Mouse (Mus musculus): ENCODE results near the gene Pde2a.

Gene Pde2a

DNA sequence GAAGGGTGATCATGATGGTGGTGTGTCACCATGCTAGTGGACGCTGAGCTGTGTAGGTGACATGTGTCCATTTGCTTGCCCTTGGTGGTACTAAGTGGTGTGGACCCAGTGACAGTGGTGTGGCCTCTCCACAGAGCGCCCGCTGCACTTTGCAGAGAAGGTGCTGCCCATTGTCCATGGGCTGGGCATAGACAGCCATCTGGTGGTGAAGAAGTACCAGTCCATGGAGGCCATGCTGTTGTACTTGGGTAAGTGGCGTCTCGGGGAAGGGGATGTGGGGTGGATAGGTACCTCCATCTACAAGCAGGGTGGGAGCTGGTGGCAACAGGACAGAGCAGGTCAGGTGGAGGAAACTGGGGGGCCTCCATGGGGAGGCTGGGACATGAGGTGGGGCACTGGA lies 17.7 kb upstream of the Pde2a start:
- in situ Hi-C loops (cut with MboI) = no loop called here

DNA sequence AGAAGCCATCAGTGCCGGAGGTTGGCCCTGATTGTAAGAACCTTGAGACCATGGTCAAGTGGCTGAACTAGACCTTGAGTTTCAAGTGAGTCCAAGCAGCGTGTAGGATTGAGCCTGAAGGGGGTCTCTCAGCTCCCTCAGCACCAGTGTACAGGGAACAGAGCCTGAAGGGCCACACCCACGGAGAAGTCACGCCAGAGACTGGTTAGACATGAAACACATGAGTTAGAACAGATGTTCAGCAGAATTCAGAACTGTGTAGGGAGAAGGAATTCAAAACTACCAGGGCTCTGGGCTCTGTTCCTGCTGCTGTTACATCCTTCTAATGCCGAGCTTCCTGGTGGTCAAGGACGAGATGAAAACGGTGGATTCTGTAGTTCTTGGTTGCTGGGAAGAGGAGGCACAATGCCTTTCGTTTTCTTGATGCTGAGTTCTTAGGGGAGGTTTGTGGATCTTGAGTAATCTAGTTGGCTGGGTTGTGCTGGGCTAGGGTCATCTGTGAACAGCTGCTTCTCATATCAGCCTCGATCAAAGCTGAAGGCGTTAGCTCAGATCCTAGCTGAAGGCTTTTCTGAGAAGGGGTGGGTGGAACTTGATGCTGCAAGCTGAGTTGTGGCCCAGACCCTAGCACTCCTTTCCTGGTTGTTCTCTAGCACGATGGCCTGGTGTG lies 11.1 kb upstream of the Pde2a start, which contains the start of gene Gm45837:
Gm45837 (plus strand) TSS at position 620 of the 670 bp plus-strand sequence.
- in situ Hi-C loops (cut with MboI) = no loop called here

DNA sequence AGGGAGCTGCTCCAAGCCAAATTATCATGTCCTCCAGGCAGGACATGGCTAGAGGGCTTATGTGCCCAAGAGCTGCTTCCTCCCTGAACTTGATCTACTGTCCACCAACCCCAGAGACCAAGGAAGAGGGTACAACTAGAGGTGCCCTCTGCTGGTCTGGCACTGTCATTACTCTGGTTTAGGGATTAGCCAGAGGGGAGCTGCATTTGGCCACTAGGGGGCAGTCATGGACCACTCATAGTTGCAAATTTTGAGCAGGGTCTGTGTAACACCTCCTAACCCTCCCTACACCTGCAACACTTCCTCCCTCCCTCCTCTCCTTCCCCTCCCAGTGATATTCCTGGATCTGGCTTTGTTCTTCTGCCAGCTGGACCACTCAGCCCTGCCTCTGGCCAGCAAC lies 8.7 kb upstream of the Pde2a start:
- in situ Hi-C loops (cut with MboI) = no loop called here

DNA sequence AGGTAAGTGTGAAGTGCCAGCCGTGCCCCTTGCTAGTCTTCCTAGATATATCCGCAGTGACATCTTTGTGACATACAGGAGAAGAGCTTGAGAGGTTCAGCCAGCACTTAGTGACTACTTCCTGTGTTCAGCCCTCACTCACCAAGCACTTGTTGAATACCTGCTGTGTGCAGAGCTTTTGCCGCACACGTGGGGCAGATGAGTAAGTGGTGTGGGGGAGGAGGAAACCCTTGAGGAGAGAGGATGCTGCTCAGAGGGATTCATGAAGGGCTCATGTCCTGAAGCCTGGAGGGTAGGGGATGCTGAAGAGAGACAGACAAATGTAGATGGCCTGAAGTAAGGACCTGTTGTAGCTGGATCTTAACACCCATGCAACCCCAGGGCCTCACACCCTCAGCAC lies 7.3 kb upstream of the Pde2a start:
- in situ Hi-C loops (cut with MboI) = no loop called here

DNA sequence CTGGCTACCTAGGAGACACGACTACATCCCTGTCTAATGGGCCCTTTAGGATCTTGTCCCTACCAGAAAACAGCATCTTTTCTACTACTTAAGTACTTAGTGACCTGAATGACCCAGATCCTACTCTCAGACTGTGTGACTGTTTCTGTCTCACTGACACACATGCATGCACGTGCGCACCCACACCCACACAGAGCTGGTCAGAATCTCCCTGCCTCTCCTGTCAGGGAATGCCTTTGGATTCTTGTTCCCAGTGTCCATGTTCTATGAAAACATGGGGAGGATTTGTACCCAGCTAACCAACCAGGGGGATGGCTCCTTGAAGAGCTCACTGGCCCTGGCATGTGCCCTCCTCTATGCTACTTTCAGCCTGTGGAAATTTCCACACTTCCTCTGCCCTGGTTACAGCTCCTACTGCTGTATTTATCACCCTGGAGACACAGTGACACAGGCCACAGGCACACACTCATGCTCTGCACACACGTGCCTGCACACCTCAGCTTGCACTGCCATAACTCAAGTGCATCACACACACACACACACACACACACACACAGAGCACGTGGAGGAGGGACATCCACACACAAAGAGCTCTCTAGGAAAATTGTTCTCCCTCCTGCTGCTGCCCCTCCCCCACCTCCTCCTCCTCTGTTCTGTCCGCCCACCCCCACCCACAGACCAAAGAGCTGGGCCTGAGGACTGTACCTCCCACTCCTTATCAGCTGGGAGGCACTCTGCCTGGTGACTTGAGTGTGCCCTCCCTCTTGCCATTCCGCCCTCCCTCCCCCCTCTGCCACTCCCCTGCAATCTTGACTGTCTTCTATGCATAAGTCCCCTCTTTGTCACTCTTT lies 6.6 kb upstream of the Pde2a start:
- in situ Hi-C loops (cut with MboI) = no loop called here

DNA sequence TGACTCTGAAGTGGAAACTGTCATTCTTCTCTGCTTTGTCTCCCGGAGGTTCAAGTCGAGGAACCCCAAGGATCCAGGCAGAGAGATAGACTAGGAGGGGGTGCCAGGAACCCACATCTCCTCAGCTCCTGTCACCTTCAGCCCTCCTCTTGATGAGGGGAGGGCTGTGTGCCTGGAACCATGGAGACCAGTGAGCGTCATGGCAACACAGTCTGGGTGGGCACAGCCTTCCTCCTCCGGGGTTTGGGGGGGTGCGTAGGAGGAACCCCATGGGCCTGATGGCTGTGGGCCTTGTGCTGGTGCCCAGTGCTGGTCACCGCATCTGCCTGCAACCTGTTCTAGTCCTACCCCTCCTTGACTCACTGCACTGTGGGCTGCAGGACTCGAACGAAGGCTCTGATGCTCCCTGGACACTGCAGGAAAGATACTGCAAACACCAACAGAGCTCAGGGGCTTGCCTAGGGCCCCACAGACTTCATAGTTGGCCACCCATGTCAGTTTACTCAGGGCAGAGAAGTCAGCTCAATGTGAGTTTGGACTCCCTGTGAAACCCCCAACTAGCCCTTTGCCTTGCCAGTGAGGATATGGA lies 5.9 kb upstream of the Pde2a start:
- in situ Hi-C loops (cut with MboI) = no loop called here

DNA sequence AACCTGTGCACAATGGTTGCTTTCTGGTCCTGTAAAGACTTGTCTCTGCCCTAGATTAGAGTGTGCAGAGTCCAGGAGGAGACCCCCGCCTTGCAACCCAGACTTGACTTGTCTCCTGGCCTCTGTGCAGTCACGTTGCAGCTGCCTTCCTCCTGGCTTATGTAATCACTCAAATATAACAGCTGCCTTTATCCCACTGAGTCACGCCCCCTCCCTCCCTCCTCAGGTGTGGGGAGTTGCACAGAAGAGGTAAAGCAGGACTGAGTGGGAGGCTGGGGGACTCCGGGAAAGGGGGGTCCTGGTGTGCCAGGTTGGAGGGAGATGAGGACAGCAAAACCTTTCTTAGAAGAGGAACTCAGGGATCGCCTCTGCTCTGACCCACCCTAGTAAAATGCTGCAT lies 5.1 kb upstream of the Pde2a start:
- in situ Hi-C loops (cut with MboI) = no loop called here

DNA sequence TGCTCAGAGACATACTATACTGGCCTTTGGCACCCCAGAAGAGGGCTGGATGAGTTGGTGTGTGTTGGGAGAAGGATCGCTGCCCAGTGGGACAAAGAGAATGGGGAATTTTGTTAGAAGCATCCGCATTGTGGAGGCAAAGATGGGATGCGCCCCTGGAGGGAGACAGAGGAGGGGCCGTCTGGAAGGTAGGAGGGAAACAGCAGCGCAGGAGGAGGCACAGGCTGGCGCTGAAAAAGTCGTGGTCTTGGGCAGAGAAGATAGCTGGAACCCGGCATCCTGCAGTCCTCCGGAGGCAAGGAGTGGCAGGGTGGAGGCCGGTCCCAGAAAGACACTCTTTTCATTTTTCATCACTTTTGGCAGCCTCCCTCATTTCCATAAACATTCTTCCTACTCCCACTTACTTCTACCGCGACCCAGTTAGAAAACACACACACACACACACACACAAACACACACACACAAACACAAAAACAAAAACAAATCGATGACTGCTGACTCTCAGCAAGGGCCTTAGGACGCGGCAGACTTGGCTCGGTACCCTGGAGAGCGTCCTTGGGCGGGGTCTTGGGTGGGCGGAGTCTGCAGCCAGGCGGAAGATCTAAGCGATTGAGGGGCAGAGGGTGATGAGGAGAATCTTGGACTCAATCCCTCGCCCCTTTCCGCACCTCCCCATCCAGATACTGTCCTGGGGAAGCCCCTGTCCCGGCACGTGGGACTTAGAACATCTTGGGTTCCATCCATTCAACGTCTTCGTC lies 2.3 kb upstream of the Pde2a start:
- in situ Hi-C loops (cut with MboI) = no loop called here

DNA sequence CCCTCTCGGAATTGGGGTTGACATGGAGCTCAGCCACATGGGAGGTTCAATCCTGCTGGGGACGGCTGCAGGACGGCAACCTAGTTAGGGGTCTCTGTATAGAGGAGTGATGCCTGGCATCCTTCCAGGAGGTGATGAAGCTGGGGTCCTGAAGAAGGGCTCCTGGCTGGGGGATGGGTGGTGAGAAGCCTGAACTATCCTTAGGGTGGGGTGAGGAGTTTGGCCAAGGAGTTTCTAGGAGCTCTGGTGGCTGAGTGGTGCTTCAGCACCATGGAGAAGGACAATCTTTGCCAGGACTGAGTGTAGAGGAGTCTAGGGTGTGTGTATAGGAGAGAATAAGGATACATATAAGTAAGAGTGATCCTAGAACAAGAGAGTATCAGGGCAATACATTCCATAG lies 578 bp downstream of the Pde2a start:
- in situ Hi-C loops (cut with MboI) = no loop called here

DNA sequence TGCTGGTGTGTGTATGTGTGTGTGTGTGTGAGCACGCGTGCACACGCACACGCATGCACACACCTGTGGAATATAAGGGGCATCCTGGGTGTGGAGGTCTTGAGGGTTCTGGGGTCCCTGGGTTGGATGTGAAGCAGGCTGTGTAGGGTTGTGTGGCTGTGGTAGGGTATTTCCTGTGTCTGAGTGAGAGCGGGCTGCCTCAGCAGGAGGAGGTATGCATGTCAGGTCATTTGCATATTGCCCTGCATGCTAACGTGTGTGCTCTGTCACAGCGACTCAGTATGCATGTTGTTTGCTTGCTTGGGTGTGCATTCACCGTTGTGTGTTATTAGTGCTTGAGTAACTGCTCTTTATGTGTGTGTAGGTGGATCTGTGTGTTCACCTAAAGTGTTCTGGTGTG lies 1.2 kb downstream of the Pde2a start:
- in situ Hi-C loops (cut with MboI) = no loop called here

DNA sequence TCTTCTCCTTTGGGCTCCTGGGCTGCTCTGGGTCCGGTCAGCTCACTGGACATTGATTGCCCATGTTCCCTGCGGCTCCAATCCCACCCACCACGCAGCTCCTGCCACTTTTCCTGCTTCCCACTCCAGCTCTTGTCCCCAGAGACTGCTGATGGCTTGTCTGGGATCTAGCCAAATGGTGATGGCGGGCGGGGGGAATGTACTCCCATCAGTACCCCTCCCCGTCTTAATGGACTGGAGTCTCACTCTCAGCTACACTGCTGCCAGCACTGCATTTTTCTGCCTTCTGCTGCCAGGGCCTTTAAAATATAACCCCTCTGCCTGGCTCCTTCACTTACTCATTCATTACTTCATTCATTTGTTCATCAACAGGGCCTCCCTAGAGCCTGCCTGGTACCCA lies 2.5 kb downstream of the Pde2a start:
- in situ Hi-C loops (cut with MboI) = no loop called here

DNA sequence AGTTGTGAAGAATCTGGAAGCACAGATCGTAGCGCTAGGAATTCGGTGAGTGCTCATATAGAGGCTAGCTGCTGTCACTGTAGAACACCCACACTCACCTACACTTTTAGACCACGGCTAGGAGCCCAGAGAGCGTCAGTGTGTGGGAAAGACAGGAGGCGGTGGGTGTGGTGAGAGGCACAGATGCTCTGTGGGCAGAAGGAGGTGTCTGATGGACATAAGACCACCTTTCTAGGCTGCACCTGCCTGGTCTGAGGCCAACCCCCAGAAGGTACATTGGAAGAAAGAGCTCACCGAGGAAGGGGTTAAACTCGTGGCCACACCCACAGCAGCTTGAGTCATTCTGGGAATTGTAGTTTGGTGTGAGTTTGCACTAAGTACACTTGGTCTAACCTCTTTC lies 5.2 kb downstream of the Pde2a start:
- in situ Hi-C loops (cut with MboI) = no loop called here

DNA sequence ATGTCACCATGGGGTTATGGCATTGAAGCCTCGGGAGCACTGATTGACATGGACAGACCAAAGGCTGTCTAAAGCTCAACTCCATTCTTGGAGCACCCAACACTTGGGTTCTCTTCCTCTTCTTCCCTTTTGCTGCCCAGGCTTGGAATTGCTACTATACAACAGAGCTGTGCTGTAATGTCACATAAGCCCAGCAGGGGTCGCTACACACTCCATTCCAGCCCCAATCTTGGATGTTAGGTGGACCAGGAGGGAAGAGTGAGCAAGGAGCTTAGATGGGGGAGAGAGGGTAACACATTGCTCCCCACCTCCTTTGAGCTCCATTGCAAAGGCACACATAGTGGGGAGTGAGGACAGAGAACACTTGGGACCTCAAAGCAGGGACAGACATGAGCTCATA lies 6.2 kb downstream of the Pde2a start:
- in situ Hi-C loops (cut with MboI) = no loop called here

DNA sequence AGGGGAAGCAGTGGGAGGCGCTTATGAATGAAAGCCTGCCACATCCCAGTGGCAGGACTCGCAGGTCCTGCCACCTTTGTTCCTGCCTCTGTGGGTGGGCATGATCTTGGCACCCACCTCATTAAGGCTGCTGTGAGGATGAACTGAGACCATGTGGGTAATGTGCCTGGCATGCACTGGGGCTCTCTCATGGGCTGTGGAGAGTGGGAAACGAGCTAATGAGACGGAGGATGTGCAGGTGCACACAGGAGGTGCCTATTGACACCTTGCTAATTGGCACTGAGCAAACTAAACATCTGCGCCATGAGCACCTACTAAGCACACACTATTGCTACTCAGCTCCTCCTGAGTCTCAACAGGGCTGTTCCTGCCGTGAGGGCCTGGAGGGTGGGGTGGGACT lies 13.5 kb downstream of the Pde2a start:
- in situ Hi-C loops (cut with MboI) = no loop called here

DNA sequence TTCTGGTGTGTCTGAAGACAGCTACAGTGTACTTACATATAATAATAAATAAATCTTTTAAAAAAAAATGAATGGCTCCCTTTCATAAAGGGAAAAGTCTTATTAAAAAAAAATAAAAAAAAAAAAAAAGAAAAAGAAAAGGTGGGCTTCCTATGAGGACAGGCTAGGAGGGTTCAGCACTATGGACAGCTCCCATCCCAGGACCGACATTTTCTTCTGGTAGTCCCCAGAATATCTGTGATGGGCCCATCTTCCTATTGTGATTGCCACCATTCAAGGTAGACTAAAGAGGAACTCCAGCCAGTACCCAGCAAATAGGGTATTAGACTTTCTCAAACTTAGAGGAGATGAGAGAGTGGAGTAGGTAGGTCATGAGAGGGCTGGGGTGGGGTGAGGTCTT lies 16.4 kb downstream of the Pde2a start:
- in situ Hi-C loops (cut with MboI) = no loop called here

DNA sequence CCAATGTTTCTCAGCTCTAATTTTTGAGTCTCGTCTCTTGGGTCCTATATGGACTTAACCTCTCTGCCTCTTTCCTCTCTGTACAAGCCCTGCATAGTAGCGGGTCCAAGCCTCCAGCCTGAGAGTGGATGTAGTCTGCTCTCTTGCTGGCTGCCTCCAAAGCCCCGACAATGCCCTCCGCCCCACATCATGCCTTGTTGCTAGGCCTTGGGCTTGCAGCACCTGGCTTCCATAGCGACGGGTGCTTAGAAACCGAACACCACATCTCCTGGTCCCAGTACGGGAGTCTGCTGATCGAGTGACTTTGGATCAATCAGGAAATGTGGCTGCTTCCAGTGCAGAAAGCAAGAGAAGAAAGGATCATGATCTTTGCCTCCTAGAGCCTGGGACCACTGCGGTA lies 21.6 kb downstream of the Pde2a start:
- in situ Hi-C loops (cut with MboI) = no loop called here

DNA sequence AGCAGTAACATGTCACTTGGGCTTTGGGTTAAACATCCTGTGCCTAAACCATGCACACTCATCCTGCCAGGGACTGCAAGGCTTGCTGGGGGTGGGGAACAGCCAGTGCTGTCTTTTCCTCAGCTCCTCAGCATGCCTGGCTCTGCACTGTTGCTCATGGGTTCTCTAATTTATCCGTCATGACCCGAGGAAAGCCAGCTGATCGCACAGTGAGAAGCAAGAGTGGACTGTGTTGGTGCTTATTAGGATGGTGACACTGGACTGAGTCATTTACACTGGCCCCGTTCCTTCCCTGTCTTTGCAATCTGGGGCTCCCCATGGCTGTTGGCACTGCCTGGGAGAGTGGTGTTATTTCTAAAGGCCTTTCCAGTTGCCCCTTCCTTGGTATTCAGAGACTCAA lies 22.7 kb downstream of the Pde2a start:
- in situ Hi-C loops (cut with MboI) = no loop called here

DNA sequence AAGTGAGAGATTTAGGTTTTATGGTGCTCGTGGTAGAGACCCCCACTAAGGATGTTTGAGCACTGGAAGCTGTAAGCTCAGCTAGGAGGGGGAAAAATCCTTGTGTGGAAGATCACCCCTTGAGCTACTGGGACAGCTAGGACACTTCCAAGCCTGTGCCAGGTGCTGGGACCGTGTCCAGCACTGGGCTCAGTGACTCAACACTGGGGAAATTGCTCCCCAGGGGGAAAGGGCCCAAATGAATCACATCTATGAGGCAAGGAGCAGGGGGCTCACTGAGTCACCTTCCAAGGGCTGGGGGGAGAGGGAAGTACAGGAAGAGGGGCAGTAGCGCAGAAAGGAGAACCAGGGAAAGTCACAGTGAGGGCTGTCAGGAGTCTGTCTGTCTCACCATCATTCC lies 28.4 kb downstream of the Pde2a start:
- in situ Hi-C loops (cut with MboI) = loop anchor here (5.0 kb wide), 1 partner anchor 52 kb away; no protein-coding TSS in a partner anchor

DNA sequence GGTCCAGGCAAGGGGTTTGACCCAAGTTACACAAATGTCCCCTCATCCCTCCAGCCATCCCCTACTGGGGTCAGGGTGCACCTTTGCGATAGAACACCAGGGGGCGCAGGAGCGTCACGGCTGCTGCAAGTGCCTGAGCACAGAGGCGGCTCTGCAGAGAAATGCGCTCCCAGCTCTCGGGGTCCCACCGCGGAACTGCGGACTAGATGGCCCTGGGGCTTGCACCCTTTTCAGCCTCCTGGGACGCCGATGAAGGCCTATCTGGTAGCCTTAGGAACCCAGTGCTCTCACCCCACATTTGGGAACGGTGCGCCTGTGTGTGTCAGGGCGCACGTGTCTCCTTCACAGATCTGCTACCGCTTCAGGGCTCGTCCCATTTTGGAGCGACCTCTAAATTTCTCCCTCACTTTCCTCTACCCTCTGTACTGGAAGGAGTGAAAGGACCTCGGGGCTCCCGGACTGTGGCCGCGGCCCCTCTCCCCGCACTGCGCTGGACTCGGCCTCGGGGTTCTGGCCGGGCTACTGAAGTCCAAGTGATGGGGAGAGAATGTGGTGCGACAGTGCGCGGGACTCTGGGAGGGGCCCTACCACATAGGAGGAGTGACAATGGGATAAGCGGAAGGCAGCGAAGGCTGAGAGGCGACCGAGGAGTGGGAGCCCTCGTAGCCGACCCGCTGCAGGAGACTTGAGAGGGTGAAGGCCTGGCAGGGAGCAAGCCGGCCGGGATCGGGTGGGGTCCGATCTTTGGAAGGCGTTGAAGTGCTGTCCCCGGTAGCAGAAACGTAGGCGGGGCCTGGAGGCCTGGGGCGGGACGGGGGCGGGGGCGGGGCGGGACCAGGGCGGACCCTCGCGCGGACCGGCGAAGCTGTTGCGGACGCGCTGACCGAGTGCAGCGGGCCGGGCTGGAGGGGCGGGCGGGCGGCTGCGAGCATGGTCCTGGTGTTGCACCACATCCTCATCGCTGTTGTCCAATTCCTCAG lies 29.2 kb downstream of the Pde2a start:
- in situ Hi-C loops (cut with MboI) = no loop called here

DNA sequence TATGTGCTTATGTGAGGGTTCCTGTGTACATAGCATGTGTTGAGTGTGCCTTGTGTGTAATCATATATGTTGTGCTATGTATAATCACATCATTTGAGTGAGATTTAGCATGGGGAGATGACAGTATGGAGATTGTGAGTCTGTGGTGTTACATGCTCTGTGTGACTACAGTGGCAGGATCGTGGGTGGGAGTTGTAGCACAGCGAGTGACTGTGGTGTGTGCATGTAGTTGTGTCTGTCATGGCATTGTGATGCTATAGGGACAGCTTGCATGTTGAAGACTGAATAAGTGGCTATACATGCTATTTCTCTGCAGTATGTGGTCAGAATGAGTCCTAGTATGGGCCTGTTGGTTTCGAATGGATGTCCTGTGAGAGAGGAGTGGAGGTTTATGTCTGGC lies 31.2 kb downstream of the Pde2a start:
- in situ Hi-C loops (cut with MboI) = no loop called here

DNA sequence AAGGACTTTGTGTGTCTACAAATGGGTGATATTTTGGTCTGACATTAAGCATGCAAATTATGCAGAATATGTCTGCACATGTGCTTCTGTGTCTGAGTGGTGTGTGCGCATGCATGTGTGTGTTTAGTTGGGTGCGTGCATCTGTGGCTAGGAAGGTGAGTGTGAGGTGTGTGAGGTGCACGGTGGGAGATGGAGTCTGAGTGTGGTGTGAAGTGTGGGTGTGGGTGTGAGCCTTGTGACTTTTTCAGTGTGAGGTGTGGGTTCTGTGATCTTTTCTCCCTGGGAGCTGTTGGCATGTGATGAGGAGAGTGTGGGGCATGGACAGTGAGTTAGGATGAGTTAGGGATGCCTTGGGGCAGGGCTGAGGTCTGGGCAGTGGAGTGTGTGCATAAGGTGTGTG lies 31.8 kb downstream of the Pde2a start:
- in situ Hi-C loops (cut with MboI) = no loop called here
